Mouse (Mus musculus): ENCODE data around the gene Kansl1. TPM values are rescaled to one million over a fixed set of nuclear protein-coding genes. Genes with fewer than 3 reads are reported as not detected.

The Kansl1 gene
- total and polyA plus RNA-seq, 3 experiments, result 17.3 to 48.4 (median 24.7) TPM

Other genes with a start within 250 kb of the Kansl1 start
- 0.29 and 0.64 TPM in 2 replicates for gene Mapt, start 237.5 kb downstream of the Kansl1 start, total RNA-seq (2012; rRNA removed)
- gene Mapt, start 237.5 kb downstream of the Kansl1 start, total RNA-seq (2014; rRNA removed), result 0.18 and 0.21 TPM in 2 replicates
- 1.7 TPM in 2 replicates for gene Mapt, start 237.5 kb downstream of the Kansl1 start, polyA plus RNA-seq (2012; ENCODE audit: insufficient read length, low read depth)
- gene Cdc27, start 81.8 kb upstream of the Kansl1 start, total RNA-seq (2012; rRNA removed), result 34.0 and 38.7 TPM in 2 replicates
- gene Cdc27, start 81.8 kb upstream of the Kansl1 start, total RNA-seq (2014; rRNA removed), result 86.8 and 93.5 TPM in 2 replicates
- 68.0 and 71.9 TPM in 2 replicates for gene Cdc27, start 81.8 kb upstream of the Kansl1 start, polyA plus RNA-seq (2012; ENCODE audit: insufficient read length, low read depth)
- 49.6 and 55.9 TPM in 2 replicates for gene Myl4, start 81.8 kb upstream of the Kansl1 start, total RNA-seq (2012; rRNA removed)
- gene Myl4, start 81.8 kb upstream of the Kansl1 start, total RNA-seq (2014; rRNA removed), result 39.4 and 42.8 TPM in 2 replicates
- 83.0 and 93.3 TPM in 2 replicates for gene Myl4, start 81.8 kb upstream of the Kansl1 start, polyA plus RNA-seq (2012; ENCODE audit: insufficient read length, low read depth)
- 1.8 and 3.0 TPM in 2 replicates for gene Itgb3, start 139.1 kb upstream of the Kansl1 start, total RNA-seq (2012; rRNA removed)
- gene Itgb3, start 139.1 kb upstream of the Kansl1 start, total RNA-seq (2014; rRNA removed), result 2.9 and 3.2 TPM in 2 replicates
- gene Itgb3, start 139.1 kb upstream of the Kansl1 start, polyA plus RNA-seq (2012; ENCODE audit: insufficient read length, low read depth), result 9.5 and 11.0 TPM in 2 replicates
- gene Gm11639, start 216.8 kb upstream of the Kansl1 start, total RNA-seq (2012; rRNA removed), result 0.21 and 0.29 TPM in 2 replicates
- 0.26 and 0.32 TPM in 2 replicates for gene Gm11639, start 216.8 kb upstream of the Kansl1 start, total RNA-seq (2014; rRNA removed)
- 0.67 and 0.79 TPM in 2 replicates for gene Gm11639, start 216.8 kb upstream of the Kansl1 start, polyA plus RNA-seq (2012; ENCODE audit: insufficient read length, low read depth)

Data from CH12.LX (cell line).